Mouse (Mus musculus) midbrain, embryonic 11.5 days (tissue): ENCODE measurements at regions not wholly inside any gene's neighbourhood (a gene's known extent, or its start where the extent isn't known, plus 50 kb on each side); places are given as distances from the start of the nearest gene placed in this dataset.

ENCODE experiments used
- ATAC-seq: fragments of 200-750 bp; cut with Nextera tagmentation; 2 replicates; pipeline ENCODE4 v1.8.0; 2017; ENCODE audit warnings: moderate TSS enrichment, moderate library complexity; ENCODE audit not compliant: low FRiP score
- DNase-seq: peaks from one replicate; pipeline ENCODE4 v3.0.0; 2015; ENCODE audit warnings: low spot score; ENCODE audit errors: missing footprints
- H3K27ac ChIP-seq: fragments of 300-500 bp; sonication (generic); 2 replicates; pipeline ENCODE4 v1.5.1; 2014; ENCODE audit warnings: low read depth, low read length
- H3K27me3 ChIP-seq: fragments of 300-500 bp; sonication (generic); 2 replicates; pipeline ENCODE4 v1.6.1; 2014; ENCODE audit warnings: mild to moderate bottlenecking, low read length, moderate library complexity, mixed read lengths; ENCODE audit not compliant: control insufficient read depth, insufficient read depth
- H3K36me3 ChIP-seq: fragments of 300-500 bp; sonication (generic); 2 replicates; pipeline ENCODE4 v1.6.1; 2014; ENCODE audit warnings: mild to moderate bottlenecking, low read length, moderate library complexity, mixed read lengths; ENCODE audit not compliant: control insufficient read depth, insufficient read depth
- H3K4me1 ChIP-seq: fragments of 300-500 bp; sonication (generic); 2 replicates; pipeline ENCODE4 v1.6.1; 2014; ENCODE audit warnings: low read length; ENCODE audit not compliant: control insufficient read depth, insufficient read depth
- H3K4me2 ChIP-seq: fragments of 300-500 bp; sonication (generic); 2 replicates; pipeline ENCODE4 v1.6.1; 2014; ENCODE audit warnings: mild to moderate bottlenecking, moderate library complexity
- H3K4me3 ChIP-seq: fragments of 300-500 bp; sonication (generic); 2 replicates; pipeline ENCODE4 v1.5.1; 2014; ENCODE audit warnings: low read depth, low read length
- H3K9ac ChIP-seq: fragments of 300-500 bp; sonication (generic); 2 replicates; pipeline ENCODE4 v1.6.1; 2014; ENCODE audit warnings: low read length
- H3K9me3 ChIP-seq: fragments of 300-500 bp; sonication (generic); 2 replicates; pipeline ENCODE4 v1.6.1; 2016; ENCODE audit warnings: low read length; ENCODE audit not compliant: control insufficient read depth
- WGBS: fragments of 180-500 bp; shearing (Covaris S2); extraction: QIAGEN DNeasy Blood & Tissue Kit; methylation state at CpG from one replicate; pipeline ENCODE4 v1.1.7; 2014; 5-methylcytosine and 5-hydroxymethylcytosine counted together

DNA sequence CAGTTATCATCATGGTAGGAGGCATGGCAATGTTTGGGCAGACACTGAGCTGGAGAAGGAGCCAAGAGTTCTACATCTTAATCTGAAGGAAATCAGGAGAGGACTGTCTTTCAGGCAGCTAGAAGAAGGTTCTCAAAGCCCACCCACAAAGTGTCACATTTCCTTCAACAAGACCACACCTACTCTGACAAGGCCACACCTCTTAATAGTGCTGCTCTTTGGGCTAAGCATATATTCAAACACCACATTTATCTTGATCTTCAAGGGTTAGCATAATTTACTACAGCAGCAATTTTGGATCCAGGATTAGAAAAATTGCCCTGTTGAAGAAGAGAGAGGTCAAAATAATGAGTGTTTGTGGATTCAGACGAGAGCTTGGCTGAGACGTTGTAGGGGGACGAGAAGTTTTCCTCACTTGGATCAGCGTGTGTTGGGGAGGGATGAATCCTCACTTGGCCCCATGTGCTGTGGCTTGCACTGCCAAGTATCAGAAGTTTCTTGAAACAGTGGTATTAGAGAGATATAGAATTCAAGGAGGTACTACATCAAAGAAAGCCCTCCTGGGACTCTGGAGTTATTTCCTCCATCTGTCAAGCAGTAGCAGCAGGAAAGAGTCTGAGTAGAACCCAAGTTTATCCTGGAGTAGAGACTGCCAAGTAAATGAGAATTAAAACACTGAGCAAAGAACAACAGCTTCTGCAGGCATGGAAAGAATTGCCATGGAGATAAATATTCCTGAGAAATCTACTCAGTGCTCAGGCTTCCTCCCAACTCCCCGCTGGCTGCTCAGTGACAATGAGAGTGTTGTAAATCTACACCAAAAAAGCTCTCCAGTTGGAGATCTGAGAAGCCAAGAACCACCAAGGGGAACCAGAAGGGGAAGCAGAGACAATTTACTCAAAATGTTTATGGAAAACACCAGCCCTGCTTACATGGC lies 549.3 kb downstream of the Dhx35 start:
- 78% methylated on average over 5 of the region's 5 CpGs for WGBS
- ATAC-seq (no peak), DNase-seq (peak; percentile 80)
- H3K27ac ChIP-seq, result no peak overlapping the region
- H3K36me3 ChIP-seq, result no peaks in the 10 kb centered on the region
- no peak overlapping the region for H3K4me3 ChIP-seq
- no peak overlapping the region for H3K9ac ChIP-seq
- H3K9me3 ChIP-seq, result no peaks in the 10 kb centered on the region
- H3K4me2 ChIP-seq, result no peak overlapping the region
- H3K4me1 ChIP-seq, result no peaks in the 10 kb centered on the region
- H3K27me3 ChIP-seq, result no peaks in the 10 kb centered on the region

DNA sequence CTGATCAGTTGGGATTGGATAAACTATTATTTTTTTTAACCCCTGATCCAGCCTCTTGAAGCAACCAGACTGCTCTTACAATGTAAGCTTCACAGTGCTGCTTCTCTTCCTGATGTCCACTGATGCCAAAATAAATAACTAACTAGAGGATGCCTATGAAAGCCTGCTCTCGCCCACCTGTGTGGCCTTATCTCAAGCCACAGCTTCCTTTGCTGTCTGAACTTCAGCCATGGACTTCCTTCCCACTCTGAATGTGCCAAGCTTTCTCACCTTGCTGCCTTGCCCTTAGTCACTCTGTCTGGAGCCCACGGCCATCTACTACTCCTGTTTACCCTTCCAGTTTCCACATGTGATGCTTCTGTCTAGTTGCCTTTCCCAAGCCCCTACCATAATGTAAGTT lies 559.6 kb downstream of the Dhx35 start:
- no peaks in the 10 kb centered on the region for H3K4me1 ChIP-seq
- no peak overlapping the region for H3K27ac ChIP-seq
- ATAC-seq (no peak), DNase-seq (no peak)
- H3K36me3 ChIP-seq, result no peaks in the 10 kb centered on the region
- no peak overlapping the region for H3K4me2 ChIP-seq
- 83% methylated on average over 2 of the region's 2 CpGs for WGBS
- H3K27me3 ChIP-seq, result no peaks in the 10 kb centered on the region
- no peak overlapping the region for H3K4me3 ChIP-seq
- H3K9ac ChIP-seq, result no peak overlapping the region
- H3K9me3 ChIP-seq, result no peaks in the 10 kb centered on the region

DNA sequence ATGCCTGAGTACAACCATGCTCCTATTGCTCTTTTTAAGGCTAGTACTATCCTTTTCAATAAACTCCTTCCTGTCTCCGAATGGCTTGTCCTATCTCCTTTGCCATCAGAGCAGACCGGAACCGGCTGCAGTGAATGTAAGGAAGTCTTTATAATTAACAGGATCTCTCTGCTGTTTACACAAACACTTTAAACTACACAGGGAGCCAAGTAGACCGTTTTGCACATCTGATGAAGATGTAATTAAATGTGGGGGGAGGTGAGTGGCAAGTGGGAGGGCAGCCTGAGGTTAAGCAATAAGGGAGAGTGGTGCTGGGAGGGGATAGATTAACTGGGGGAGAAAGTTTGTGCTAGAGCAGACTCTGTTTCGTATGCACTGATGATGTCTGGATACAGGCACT lies 561.9 kb downstream of the Dhx35 start:
- 55% methylated on average over 5 of the region's 5 CpGs for WGBS
- no peaks in the 10 kb centered on the region for H3K9me3 ChIP-seq
- H3K27ac ChIP-seq, result no peak overlapping the region
- no peaks in the 10 kb centered on the region for H3K36me3 ChIP-seq
- H3K9ac ChIP-seq, result no peak overlapping the region
- DNase-seq, result no peak
- no peak overlapping the region for H3K4me3 ChIP-seq
- no peak overlapping the region for H3K4me2 ChIP-seq
- H3K4me1 ChIP-seq, result no peaks in the 10 kb centered on the region
- no peak for ATAC-seq
- H3K27me3 ChIP-seq, result no peaks in the 10 kb centered on the region

DNA sequence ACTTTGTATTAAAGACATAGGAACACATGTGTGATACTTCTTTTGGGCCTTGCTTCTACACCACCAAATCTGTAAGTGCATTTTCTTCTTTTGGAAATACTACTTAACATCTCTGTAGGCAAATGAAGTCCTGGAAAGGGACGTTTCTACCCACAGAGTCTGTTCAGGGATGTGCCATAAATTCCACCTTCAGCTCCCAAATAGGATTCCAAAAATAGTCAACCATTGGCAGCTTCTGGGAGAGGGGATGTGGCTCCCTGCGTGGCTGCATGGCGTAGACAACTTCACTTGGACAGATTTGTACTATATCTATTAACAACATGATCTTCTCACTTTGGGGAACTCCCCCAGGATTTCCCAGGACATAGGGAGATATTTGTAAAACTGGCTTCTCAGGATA lies 566.8 kb downstream of the Dhx35 start:
- Histone ChIP-seq H3K27ac (no peak overlapping the region), H3K36me3 (no peaks in the 10 kb centered on the region), H3K4me3 (no peak overlapping the region), H3K4me1 (no peaks in the 10 kb centered on the region), H3K9ac (no peak overlapping the region), H3K4me2 (no peak overlapping the region), H3K9me3 (no peaks in the 10 kb centered on the region), H3K27me3 (no peaks in the 10 kb centered on the region)
- DNase-seq, result no peak
- WGBS, result 85% methylated on average over 3 of the region's 3 CpGs
- ATAC-seq, result no peak

DNA sequence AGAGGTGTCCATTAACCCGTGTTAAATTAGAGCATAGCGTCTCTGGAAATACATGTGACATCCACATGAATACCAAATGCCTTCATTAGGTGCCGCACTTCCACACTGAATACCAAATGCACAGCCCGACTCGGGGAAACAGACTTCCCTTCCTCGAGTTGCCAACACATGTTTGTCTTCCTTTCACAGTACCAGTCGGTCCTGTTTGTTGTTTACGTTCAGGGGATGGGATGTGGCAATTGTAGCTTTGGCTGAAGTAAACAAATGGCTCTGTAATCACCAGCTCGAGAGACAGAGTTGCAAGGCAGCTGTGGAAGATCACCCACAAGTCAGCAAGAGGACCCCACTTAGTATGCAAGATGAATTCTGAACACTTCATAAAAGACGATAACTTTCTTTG lies 598.3 kb downstream of the Dhx35 start:
- WGBS, result 79% methylated on average over 10 of the region's 10 CpGs
- Histone ChIP-seq H3K9ac (no peak overlapping the region), H3K27ac (no peak overlapping the region), H3K36me3 (no peaks in the 10 kb centered on the region), H3K4me1 (no peaks in the 10 kb centered on the region), H3K4me2 (no peak overlapping the region), H3K27me3 (no peaks in the 10 kb centered on the region), H3K9me3 (no peaks in the 10 kb centered on the region), H3K4me3 (no peak overlapping the region)
- ATAC-seq (no peak), DNase-seq (no peak)

DNA sequence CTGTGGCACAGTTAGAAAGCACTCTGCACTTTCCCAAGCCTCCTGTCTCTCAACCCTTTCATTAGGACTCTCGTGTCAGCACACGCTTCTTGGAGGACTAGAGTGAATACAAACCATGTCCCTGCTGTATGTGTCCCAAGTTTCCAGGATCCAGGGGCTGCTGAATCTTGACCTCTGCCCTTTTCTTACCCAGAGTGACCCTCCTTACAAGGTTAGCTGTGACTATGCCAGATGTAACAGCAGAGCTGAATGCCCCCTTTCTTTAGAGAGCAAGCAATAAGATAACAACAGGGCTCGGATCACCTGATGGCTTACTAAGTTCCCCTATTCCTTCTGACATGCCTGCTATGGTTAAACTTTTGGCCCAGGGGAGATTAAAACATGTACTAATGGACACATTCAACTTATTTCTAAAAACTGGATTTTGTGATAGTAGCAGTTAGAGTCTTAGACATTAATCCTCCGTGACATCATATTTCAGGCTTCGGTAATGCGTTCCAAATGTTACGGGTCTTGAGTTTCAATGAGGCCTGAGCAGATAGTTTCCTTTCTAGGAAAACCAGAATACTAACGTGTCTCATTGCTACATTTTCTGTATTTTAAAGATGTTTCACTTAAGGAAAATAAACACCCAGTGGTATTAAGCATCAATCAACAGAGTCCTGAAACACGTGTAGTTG lies 607.0 kb downstream of the Dhx35 start:
- 75% methylated on average over 9 of the region's 9 CpGs for WGBS
- no peak for DNase-seq

DNA sequence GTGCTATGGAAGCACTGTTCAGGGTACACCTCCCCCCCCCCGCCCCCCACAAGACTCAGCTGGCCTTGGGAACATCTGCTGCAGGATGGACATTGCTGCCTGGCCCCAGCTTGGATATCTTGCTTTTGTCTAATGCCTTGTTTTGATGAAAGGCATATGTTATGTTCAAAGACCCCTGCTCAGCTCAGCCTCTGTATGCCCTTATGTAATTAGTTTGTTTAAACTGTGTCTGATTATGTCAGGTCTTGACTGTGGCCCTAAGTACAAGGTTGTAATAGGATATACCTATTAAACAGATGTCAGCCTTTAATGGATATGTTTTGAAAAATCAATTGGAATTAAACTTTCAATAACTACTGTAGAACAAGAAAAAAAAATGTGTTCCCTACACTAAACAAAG lies 610.3 kb downstream of the Dhx35 start:
- Histone ChIP-seq H3K4me3 (no peak overlapping the region), H3K27me3 (no peaks in the 10 kb centered on the region), H3K4me1 (no peaks in the 10 kb centered on the region), H3K36me3 (no peaks in the 10 kb centered on the region), H3K27ac (no peak overlapping the region), H3K4me2 (no peak overlapping the region), H3K9me3 (no peaks in the 10 kb centered on the region), H3K9ac (no peak overlapping the region)
- ATAC-seq (no peak), DNase-seq (peak; percentile 65)
- 45% methylated on average over 1 of the region's 1 CpGs for WGBS

More for the DNA sequence above, 607.0 kb downstream of the Dhx35 start:
- Histone ChIP-seq H3K9me3 (no peaks in the 10 kb centered on the region), H3K4me1 (no peaks in the 10 kb centered on the region), H3K9ac (no peak overlapping the region), H3K4me3 (no peak overlapping the region), H3K4me2 (no peak overlapping the region), H3K27ac (no peak overlapping the region), H3K27me3 (no peaks in the 10 kb centered on the region), H3K36me3 (no peaks in the 10 kb centered on the region)
- no peak for ATAC-seq

DNA sequence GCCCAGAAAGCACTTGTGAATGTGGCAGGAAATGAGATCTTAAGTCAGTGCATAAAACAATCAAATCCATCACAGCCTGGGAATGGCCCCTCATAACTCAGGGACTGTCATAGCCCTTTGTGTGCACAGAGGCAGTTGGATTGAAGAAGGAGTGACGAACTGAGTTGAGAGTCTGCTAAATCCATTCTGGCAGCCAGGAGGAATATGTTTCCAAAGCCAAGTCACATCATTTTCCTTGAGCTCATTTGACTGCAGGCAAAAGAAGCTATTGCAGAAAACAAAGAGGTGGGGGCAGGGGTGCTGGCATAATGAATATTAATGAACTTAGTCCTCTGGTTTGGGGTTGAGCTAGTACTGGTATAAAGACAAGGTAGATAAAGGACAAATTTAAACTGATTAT lies 620.0 kb downstream of the Dhx35 start:
- no peak overlapping the region for H3K4me2 ChIP-seq
- DNase-seq, result no peak
- H3K27ac ChIP-seq, result no peak overlapping the region

DNA sequence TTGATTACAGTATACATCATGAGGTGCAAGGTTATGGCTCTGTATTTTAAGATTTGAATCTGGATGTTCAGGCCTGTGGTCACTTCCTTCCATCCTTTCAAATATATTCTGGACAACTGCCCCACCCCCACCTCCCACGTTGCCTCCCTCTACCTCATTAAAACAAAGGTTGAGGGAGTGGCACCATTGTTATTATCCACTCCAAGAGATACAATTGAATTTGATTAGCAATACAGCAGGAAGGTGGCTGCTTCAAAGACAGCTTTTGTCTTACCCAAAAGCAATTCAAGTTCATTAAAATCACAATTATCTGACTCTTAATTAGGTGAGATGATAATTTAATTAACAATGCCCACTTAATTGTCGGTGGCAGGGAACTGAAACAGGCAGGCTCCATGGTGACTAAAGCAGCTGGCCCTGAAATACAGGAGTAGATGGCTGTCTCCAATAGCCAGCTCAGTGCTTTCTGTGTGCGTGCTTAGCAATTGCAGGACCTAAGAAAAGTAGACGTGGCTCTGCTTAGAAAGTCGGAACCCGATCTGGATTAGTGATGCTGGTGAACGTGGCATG lies 623.8 kb downstream of the Dhx35 start:
- 71% methylated on average over 7 of the region's 7 CpGs for WGBS
- Histone ChIP-seq H3K4me3 (no peak overlapping the region), H3K4me1 (no peaks in the 10 kb centered on the region), H3K36me3 (no peaks in the 10 kb centered on the region), H3K27ac (no peak overlapping the region), H3K4me2 (no peak overlapping the region), H3K9me3 (no peaks in the 10 kb centered on the region), H3K27me3 (no peaks in the 10 kb centered on the region), H3K9ac (no peak overlapping the region)
- no peak for DNase-seq
- ATAC-seq, result no peak

More for the DNA sequence above, 620.0 kb downstream of the Dhx35 start:
- Histone ChIP-seq H3K9me3 (no peaks in the 10 kb centered on the region), H3K4me1 (no peaks in the 10 kb centered on the region), H3K4me3 (no peak overlapping the region), H3K9ac (no peak overlapping the region), H3K27me3 (no peaks in the 10 kb centered on the region), H3K36me3 (no peaks in the 10 kb centered on the region)
- no peak for ATAC-seq
- 34% methylated on average over 1 of the region's 1 CpGs for WGBS
